Mouse (Mus musculus): Measurements from ENCODE around the gene Kera.

GRCm38 (mm10) chr10:97591685-97592084 is 15.0 kb upstream of the Kera start:
- no peak for TF ChIP-seq CTCF (conservative IDR thresholded peaks at IDR 0.05; ENCODE audit: insufficient read depth, insufficient read length, low read depth, low read length)
- TF ChIP-seq POLR2A (IDR thresholded peaks at IDR 0.05; ENCODE audit: low read depth, low read length): no peak
